Mouse (Mus musculus): Measurements from ENCODE around the gene Lmo7. TPM values are rescaled to one million over a fixed set of nuclear protein-coding genes. Genes with fewer than 3 reads are reported as not detected.

The Lmo7 gene
- polyA plus RNA-seq, 1 experiment from 2014 or later = 3.6 TPM

DNA sequence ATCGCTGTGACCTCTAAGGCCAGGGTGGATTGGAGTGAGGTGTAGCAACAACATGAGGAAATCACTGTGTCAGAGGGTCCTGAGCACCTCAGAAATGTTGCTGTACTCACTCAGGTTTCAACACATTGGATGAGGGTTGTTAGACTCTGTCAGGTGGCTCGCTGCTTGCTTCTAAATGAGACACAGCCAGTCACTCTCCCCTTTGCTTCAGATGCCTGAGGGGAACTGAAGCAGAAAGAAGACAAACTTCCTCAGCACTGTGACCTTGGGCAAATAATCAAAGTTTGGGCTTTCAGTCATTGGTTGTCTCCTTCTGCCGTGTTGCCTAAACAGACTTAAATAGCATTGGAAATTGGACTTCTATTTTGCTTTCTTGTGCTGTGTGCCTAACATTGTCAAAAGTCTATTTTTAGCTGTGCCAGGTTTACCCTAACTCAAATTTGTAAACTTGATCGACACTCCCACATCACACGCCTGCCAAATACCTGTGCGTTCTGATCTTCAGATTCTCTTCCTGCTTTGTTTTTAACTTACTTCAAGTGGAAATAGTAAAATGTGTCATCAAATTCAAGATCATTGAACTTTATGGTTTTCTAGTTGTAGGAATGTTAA, 122.9 kb downstream of the Lmo7 start:
- ATAC-seq (ENCODE audit: low read depth) = no peak
- Histone ChIP-seq H3K27ac (ENCODE audit: low read length) (no peak overlapping the region), H3K9ac (ENCODE audit: low read depth, low read length) (no peak overlapping the region), H3K9me3 (replicated peaks; ENCODE audit: control insufficient read depth, low read length) (no peaks in the 10 kb centered on the region), H3K4me2 (ENCODE audit: low read depth, low read length) (no peak overlapping the region), H3K36me3 (ENCODE audit: control insufficient read depth, insufficient read depth) (no peaks in the 10 kb centered on the region), H3K27me3 (ENCODE audit: control insufficient read depth, insufficient read depth, low read depth, low read length) (no peaks in the 10 kb centered on the region), H3K4me1 (ENCODE audit: control insufficient read depth, low read depth, low read length) (no peaks in the 10 kb centered on the region; the same call in 1 of the 2 replicates), H3K4me3 (ENCODE audit: low read depth, low read length) (no peak overlapping the region)
- 70% methylated on average over 6 of the region's 6 CpGs for WGBS (ENCODE audit: insufficient replicate concordance)

DNA sequence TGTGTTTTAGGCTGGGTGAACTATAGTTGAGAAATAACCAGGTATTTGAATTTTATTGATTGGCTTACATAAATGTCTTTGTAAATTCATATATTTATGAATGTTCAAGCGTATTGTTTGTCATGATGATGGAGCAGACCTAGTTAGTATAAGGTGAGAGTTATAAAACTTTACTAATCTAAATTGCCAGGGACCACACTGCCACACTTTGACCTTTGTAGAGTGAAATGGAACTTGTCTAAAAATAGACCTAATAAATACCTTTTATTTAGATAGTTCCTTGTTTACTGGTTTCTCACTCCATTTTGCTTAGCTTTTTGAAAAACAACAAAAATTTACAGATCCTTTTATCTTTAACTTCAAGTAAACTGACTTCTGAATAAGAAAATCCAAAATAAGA, 123.5 kb downstream of the Lmo7 start:
- H3K9me3 ChIP-seq (replicated peaks; ENCODE audit: control insufficient read depth, low read length) = no peaks in the 10 kb centered on the region
- H3K9ac ChIP-seq (ENCODE audit: low read depth, low read length) = no peak overlapping the region
- H3K27ac ChIP-seq (ENCODE audit: low read length) = no peak overlapping the region
- H3K4me2 ChIP-seq (ENCODE audit: low read depth, low read length) = no peak overlapping the region
- H3K4me3 ChIP-seq (ENCODE audit: low read depth, low read length) = no peak overlapping the region
- ATAC-seq (ENCODE audit: low read depth) = no peak
- no peaks in the 10 kb centered on the region for H3K4me1 ChIP-seq (ENCODE audit: control insufficient read depth, low read depth, low read length)
- H3K36me3 ChIP-seq (ENCODE audit: control insufficient read depth, insufficient read depth) = no peaks in the 10 kb centered on the region
- 54% methylated on average over 1 of the region's 1 CpGs for WGBS (ENCODE audit: insufficient replicate concordance)
- no peaks in the 10 kb centered on the region for H3K27me3 ChIP-seq (ENCODE audit: control insufficient read depth, insufficient read depth, low read depth, low read length)

DNA sequence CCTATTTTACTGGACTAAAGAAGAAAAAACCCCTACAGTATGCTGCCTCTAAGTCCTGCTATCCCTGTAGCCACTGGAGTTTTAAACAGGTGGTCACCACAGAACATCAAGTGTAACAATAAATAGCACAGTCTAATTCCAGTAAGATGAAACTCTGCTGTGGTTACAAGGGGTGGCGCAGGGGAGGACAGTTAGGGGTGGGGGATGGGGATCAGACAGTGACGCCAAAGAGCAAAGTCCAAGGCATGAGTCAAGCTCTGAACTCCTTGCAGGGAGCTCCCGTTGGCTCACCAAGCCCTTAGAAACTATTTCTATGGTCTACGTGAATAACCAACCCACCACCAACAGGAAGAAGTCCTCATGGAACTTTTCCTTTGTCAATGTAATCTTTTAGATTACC, 124.0 kb downstream of the Lmo7 start:
- Histone ChIP-seq H3K27ac (ENCODE audit: low read length) (no peak overlapping the region), H3K4me1 (ENCODE audit: control insufficient read depth, low read depth, low read length) (no peaks in the 10 kb centered on the region), H3K36me3 (ENCODE audit: control insufficient read depth, insufficient read depth) (no peaks in the 10 kb centered on the region), H3K4me2 (ENCODE audit: low read depth, low read length) (no peak overlapping the region), H3K9me3 (replicated peaks; ENCODE audit: control insufficient read depth, low read length) (no peaks in the 10 kb centered on the region), H3K9ac (ENCODE audit: low read depth, low read length) (no peak overlapping the region), H3K27me3 (ENCODE audit: control insufficient read depth, insufficient read depth, low read depth, low read length) (no peaks in the 10 kb centered on the region), H3K4me3 (ENCODE audit: low read depth, low read length) (no peak overlapping the region)
- ATAC-seq (ENCODE audit: low read depth) = peak; percentile 35; the same call in 1 of the 2 replicates
- WGBS (ENCODE audit: insufficient replicate concordance) = 38% methylated on average over 4 of the region's 4 CpGs

DNA sequence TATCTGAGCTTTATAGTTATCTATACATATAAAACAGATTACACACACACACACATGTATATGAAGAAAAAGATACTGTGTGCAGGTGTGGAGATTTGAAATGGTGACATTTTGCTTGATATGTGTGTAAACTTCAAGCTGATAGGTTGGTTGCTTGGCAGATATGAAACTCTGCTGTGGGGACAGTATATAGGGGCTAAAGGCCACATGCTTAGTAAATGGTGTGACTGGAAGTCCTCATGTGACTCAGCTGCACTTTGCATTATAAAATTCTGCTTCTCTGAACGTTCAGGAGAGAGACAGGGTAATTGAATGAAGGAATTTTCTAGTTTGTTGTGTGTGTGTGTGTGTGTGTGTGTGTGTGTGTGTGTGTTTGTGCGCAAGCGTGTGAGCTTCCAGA, 124.5 kb downstream of the Lmo7 start:
- Histone ChIP-seq H3K4me1 (ENCODE audit: control insufficient read depth, low read depth, low read length) (no peaks in the 10 kb centered on the region), H3K4me2 (ENCODE audit: low read depth, low read length) (no peak overlapping the region), H3K9me3 (replicated peaks; ENCODE audit: control insufficient read depth, low read length) (no peaks in the 10 kb centered on the region), H3K36me3 (ENCODE audit: control insufficient read depth, insufficient read depth) (no peaks in the 10 kb centered on the region), H3K27ac (ENCODE audit: low read length) (no peak overlapping the region), H3K4me3 (ENCODE audit: low read depth, low read length) (no peak overlapping the region), H3K9ac (ENCODE audit: low read depth, low read length) (no peak overlapping the region), H3K27me3 (ENCODE audit: control insufficient read depth, insufficient read depth, low read depth, low read length) (no peaks in the 10 kb centered on the region)
- peak; percentile 51; the same call in 1 of the 2 replicates for ATAC-seq (ENCODE audit: low read depth)
- WGBS (ENCODE audit: insufficient replicate concordance) = 57% methylated on average over 3 of the region's 3 CpGs

DNA sequence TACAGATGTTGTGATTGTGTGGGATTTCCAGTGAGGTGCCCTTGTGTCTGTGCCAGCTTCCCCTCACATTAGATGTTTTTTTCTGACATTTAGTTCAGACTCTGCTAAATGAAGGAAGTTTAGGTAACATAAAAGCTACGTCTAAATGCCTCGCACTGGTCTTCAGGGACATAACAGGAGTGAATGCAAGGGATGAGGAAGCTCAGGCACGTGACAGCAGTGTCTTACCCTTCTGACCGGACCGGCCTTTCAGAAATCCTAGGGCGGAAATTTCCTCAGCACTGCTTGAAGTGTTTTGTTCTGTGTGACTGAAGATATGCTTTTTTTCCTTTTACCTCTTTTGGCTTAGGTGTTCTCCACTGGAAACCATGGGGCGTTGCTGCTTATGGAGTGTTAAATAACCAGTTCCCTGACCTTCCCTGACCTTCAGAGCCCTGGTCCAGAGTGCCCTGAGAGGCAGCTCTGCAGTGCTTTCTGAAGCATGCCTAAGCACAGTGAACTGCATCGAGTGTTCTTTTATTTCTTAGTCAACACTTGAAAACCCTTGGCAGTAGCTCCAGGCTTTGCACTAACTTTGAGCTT, 129.6 kb downstream of the Lmo7 start:
- H3K4me3 ChIP-seq (ENCODE audit: low read depth, low read length) = no peak overlapping the region
- H3K4me2 ChIP-seq (ENCODE audit: low read depth, low read length) = no peak overlapping the region
- no peaks in the 10 kb centered on the region for H3K4me1 ChIP-seq (ENCODE audit: control insufficient read depth, low read depth, low read length)
- 59% methylated on average over 8 of the region's 8 CpGs for WGBS (ENCODE audit: insufficient replicate concordance)
- no peak overlapping the region for H3K27ac ChIP-seq (ENCODE audit: low read length)
- H3K27me3 ChIP-seq (ENCODE audit: control insufficient read depth, insufficient read depth, low read depth, low read length) = no peaks in the 10 kb centered on the region
- no peak for ATAC-seq (ENCODE audit: low read depth)
- H3K9ac ChIP-seq (ENCODE audit: low read depth, low read length) = no peak overlapping the region
- H3K9me3 ChIP-seq (replicated peaks; ENCODE audit: control insufficient read depth, low read length) = no peaks in the 10 kb centered on the region
- H3K36me3 ChIP-seq (ENCODE audit: control insufficient read depth, insufficient read depth) = no peaks in the 10 kb centered on the region

DNA sequence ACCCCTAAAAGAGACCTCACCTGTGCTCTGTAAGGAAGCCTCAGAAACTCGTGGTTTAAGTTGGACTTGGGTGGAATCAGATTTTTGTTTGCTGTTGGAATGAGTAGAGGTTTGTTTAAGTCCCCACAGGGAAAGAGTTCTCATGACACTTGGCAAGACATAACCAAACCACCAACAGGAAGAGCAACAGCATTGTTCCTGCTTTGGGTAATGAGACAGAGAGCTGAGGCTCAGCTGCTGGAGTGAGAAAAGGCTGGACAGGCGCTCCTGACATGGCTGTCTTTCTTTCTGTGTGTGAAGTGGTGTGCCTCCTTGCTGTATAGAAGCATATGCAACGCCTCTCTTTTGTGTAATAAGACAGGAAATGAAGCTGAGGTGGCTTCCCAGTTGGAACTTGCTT, 132.3 kb downstream of the Lmo7 start:
- H3K36me3 ChIP-seq (ENCODE audit: control insufficient read depth, insufficient read depth) = no peaks in the 10 kb centered on the region
- no peak overlapping the region for H3K9ac ChIP-seq (ENCODE audit: low read depth, low read length)
- H3K4me1 ChIP-seq (ENCODE audit: control insufficient read depth, low read depth, low read length) = no peaks in the 10 kb centered on the region
- H3K27me3 ChIP-seq (ENCODE audit: control insufficient read depth, insufficient read depth, low read depth, low read length) = no peaks in the 10 kb centered on the region
- no peak overlapping the region for H3K4me3 ChIP-seq (ENCODE audit: low read depth, low read length)
- WGBS (ENCODE audit: insufficient replicate concordance) = 22% methylated on average over 3 of the region's 3 CpGs
- ATAC-seq (ENCODE audit: low read depth) = no peak
- H3K9me3 ChIP-seq (replicated peaks; ENCODE audit: control insufficient read depth, low read length) = no peaks in the 10 kb centered on the region
- no peak overlapping the region for H3K27ac ChIP-seq (ENCODE audit: low read length)
- H3K4me2 ChIP-seq (ENCODE audit: low read depth, low read length) = no peak overlapping the region

DNA sequence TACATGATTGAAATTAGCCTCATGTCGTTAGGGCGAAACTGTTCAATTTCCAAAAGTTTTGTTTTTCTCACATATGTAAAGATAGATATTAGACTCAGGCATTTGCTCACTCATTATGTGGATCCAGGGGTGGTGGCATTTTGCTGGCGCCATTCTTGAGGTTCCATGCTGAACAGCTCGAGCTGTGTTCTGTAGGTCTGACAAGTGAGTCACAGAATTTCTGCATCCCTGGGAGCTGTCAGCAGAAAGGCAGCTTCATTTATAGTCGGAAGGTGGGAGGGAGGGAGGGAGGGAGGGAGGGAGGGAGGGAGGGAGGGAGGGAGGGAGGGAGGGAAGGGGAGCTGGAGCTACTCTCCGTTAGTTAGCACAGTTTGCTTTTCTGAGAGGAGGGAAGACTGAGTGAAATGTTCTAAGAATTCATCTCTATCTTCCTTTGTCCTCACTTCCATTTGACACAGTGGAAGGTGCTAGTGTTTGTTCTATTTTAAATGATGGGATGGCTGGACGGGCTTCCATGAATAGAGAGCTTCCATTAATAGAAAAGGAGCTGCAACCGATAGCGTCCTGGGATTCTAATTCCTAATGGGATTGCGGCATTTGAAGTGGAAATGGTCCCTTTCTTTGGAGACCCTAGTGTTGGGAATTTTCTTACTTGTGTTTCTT, 137.4 kb downstream of the Lmo7 start:
- ATAC-seq (ENCODE audit: low read depth) = no peak
- WGBS (ENCODE audit: insufficient replicate concordance) = 63% methylated on average over 10 of the region's 10 CpGs

DNA sequence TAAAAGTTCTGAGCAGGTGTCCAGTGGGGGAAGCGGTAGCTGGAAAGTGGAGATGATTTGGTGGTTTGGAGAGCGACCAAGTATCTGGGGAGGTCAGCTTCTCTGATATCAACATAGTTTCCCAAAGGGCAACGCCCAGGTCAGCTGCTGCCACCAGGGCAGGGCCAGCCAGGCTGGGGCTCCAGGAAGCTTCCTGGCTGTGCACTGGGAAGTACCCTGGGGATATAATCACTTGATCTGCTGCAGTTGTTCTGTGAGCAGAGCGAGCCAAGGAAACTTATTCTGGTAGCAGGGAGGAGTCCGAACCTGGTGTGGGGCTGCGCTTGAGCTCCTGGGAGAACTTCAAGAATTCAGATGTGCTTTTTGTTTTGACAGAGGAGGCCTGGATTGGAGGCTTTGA, 139.4 kb downstream of the Lmo7 start:
- 61% methylated on average over 6 of the region's 6 CpGs for WGBS (ENCODE audit: insufficient replicate concordance)
- H3K4me2 ChIP-seq (ENCODE audit: low read depth, low read length) = no peak overlapping the region
- no peaks in the 10 kb centered on the region for H3K9me3 ChIP-seq (replicated peaks; ENCODE audit: control insufficient read depth, low read length)
- ATAC-seq (ENCODE audit: low read depth) = no peak
- no peak overlapping the region for H3K27ac ChIP-seq (ENCODE audit: low read length)
- no peak overlapping the region for H3K9ac ChIP-seq (ENCODE audit: low read depth, low read length)
- no peaks in the 10 kb centered on the region for H3K27me3 ChIP-seq (ENCODE audit: control insufficient read depth, insufficient read depth, low read depth, low read length)
- H3K36me3 ChIP-seq (ENCODE audit: control insufficient read depth, insufficient read depth) = no peaks in the 10 kb centered on the region
- H3K4me3 ChIP-seq (ENCODE audit: low read depth, low read length) = no peak overlapping the region
- H3K4me1 ChIP-seq (ENCODE audit: control insufficient read depth, low read depth, low read length) = no peaks in the 10 kb centered on the region

More for the DNA sequence above, 137.4 kb downstream of the Lmo7 start:
- no peak overlapping the region for H3K4me3 ChIP-seq (ENCODE audit: low read depth, low read length)
- no peak overlapping the region for H3K9ac ChIP-seq (ENCODE audit: low read depth, low read length)
- no peak overlapping the region for H3K27ac ChIP-seq (ENCODE audit: low read length)
- H3K36me3 ChIP-seq (ENCODE audit: control insufficient read depth, insufficient read depth) = no peaks in the 10 kb centered on the region
- H3K4me2 ChIP-seq (ENCODE audit: low read depth, low read length) = no peak overlapping the region
- H3K9me3 ChIP-seq (replicated peaks; ENCODE audit: control insufficient read depth, low read length) = no peaks in the 10 kb centered on the region
- no peaks in the 10 kb centered on the region for H3K4me1 ChIP-seq (ENCODE audit: control insufficient read depth, low read depth, low read length)
- no peaks in the 10 kb centered on the region for H3K27me3 ChIP-seq (ENCODE audit: control insufficient read depth, insufficient read depth, low read depth, low read length)

DNA sequence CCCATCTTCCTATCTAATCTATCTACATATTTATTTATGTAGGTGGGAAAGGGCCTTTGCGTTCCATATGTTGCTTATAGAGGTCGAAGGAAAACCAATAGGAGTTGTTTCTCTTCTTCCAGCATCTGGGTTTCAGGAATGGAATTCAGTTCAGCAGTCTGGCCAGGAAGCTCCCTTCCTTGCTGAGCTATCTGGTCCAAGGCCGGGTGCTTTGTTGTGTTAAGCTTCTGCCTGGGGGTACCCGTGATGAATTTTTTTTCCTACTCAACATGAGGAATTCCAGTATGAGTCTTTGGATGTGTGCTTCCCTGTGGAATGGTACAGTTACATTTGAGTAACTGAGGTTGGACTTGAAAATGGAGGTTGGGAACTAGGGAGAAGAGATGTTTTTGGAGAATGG, 139.9 kb downstream of the Lmo7 start:
- Histone ChIP-seq H3K9ac (ENCODE audit: low read depth, low read length) (no peak overlapping the region), H3K4me1 (ENCODE audit: control insufficient read depth, low read depth, low read length) (no peaks in the 10 kb centered on the region), H3K27ac (ENCODE audit: low read length) (no peak overlapping the region), H3K36me3 (ENCODE audit: control insufficient read depth, insufficient read depth) (no peaks in the 10 kb centered on the region), H3K9me3 (replicated peaks; ENCODE audit: control insufficient read depth, low read length) (no peaks in the 10 kb centered on the region), H3K27me3 (ENCODE audit: control insufficient read depth, insufficient read depth, low read depth, low read length) (no peaks in the 10 kb centered on the region), H3K4me3 (ENCODE audit: low read depth, low read length) (no peak overlapping the region), H3K4me2 (ENCODE audit: low read depth, low read length) (no peak overlapping the region)
- WGBS (ENCODE audit: insufficient replicate concordance) = 62% methylated on average over 4 of the region's 4 CpGs
- ATAC-seq (ENCODE audit: low read depth) = no peak

All from liver, embryonic 16.5 days (tissue).